Mouse (Mus musculus) gastrocnemius, postnatal 4 days (tissue): ENCODE data around the gene Atxn1. TPM values are rescaled to one million over a fixed set of nuclear protein-coding genes. Genes with fewer than 3 reads are reported as not detected.

Source experiments
- DNase-seq, 2 experiments: peaks; one replicate each; pipeline ENCODE4 v3.0.0; 2021 to 2022; ENCODE audit warnings: low spot score in 2 of 2, mixed read lengths in 2 of 2
- total RNA-seq, 2 experiments: library from RNA; stranded (reverse); gene quantifications; 2 replicates each; pipeline ENCODE4 v1.2.3; 2021

The Atxn1 gene
- total RNA-seq, 2 experiments from 2014 or later = 24.8 to 29.0 TPM

DNA sequence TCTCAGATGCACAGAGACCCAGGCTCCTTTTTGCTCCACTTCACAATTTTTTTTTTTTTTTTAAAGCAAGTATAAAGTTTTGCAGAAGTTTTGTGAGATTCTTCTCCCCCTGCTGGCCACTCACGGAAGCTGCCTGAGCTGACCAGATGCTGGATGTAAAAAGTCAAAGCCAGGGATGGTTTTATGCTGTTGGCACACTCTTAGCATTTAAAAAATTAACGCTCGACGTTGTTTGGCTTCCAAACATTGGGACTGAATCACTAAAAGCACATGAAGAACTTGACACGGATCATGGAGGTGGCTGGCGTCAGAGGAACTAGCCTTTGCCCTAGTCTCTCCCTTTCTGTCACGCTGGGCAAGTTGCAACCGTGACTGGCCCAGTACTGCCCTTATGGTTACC is 327.5 kb downstream of the Atxn1 start:
- DNase-seq = peak in 1 of 2 experiments; percentile 39

DNA sequence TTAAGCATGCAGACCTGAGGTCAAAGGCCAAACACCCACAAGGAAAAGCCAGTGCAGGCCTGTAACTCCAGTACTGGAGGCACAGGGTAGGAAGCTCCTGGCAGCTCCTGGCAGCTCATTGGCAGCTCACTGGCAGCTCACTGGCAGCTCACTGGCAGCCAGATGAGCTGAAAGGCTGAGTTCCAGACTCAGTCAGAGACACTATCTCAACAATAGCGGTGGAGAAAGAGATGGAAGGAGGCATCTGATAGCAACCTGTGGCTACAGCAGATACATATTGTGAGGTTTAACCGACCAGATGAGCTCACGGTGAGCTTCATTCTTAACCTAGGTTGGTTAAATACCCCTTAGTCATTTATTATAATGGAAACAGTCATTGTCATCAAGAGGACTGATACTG is 328.4 kb downstream of the Atxn1 start:
- DNase-seq = no peak

DNA sequence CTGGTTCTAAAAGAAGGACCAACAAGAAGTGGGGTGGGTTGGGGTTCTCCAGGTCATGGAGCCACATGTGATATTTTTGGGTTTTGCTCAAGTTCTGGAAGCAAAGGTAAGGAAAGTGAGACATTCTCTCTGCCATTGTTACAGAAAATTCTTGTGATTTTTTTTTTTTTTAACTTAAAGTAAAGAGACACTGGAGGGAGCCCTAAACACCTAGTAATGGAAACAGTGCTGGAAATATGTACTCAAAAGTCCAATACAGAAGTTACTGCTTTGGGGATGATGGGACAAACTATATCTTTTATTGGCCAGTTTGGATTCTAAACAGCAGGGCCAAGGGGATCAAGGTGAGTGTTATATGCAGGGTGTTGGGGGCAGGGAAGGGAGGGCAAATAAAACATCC is 330.9 kb downstream of the Atxn1 start:
- DNase-seq = no peak

DNA sequence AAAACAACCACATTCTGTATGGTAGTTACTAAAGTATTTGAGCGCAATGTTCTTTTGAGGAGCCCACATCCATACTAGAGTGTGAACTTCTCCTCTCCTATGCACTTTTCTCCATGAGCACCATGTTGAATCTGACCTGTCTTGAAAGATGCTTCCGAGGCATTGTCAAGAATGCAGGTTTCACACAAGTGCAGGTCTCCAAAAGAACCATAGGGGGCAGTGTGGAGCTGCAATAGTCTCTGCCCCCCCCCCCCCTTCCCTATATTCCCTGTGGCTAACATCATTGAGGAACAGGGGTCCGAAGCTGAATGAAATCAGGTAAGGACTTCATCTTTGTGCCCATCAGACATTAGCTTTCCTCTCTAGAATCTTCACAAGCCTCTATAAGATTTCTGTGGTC is 332.7 kb downstream of the Atxn1 start:
- DNase-seq = no peak

DNA sequence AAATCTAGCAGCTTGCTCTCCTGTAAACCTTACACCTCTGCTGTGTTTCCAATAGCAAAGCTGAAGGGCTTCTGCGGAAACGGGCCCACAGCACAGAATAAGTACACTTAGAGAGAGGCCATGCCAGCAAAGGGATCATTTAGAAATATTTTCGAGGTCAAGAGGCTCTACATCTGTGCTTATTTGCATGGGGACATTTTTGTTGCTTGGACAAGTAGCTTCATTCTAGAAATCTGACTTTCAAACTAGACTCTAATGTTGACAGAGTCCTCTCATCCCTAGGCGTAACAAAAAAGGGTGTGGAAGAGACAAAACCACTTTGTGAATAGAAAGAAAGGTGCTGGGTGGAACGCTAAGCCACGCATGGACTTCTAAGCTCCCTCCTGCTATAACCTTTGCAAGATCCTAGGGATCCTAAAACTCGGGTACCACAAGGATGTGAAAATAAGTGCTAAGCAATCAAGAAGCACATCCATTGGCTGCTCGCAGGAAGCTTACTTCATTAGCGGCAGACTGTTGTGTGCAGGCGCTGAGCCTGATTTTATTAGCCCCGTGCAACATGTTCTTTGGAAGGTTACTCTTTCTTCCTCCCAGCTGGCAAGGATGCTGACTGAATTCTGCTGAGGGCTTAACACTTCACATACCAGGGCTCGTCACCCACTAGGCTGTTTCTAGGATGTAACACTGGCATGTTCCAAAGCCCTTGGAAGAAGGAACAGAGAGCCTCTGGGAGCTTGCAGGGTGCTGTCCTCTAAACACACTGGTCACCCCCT is 334.1 kb downstream of the Atxn1 start:
- DNase-seq = no peak

DNA sequence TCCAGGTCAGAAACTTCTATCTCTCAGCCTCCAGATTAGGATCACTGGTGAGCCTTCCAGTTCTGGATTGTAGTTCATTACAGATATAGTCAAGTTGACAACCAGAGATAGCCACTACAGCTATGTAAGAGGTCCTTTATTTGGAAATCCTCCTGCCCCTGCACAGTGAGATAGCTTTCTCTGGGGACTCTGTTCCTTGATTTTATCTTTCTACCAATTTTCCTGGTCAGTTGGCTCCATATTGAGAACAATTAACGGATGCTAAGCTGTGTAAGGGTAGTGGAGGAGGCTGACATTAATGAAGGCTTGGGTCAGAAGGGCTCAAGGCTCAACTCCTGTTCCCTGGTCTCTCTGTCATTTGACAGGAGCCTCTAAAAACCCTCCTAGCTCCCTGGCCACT is 335.1 kb downstream of the Atxn1 start:
- no peak for DNase-seq

DNA sequence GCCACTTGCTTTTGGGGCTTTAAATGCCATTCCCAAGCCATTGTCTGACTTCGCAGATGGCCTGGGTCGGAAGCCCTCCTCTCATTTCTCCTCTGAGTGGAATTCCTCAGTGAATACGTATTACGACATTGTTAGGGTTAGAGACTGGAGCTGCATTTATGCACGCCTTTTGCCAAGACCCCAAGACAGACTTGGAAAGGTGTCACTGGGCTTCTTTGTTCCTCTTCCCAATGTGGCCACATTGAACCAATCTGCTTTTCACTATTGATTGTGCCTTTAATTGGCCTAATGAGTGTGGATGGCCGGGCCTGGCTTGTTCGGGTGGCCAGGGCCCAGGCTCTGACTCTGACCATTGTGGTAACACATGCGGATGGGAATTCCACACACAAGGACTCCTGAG is 336.5 kb downstream of the Atxn1 start:
- no peak for DNase-seq

DNA sequence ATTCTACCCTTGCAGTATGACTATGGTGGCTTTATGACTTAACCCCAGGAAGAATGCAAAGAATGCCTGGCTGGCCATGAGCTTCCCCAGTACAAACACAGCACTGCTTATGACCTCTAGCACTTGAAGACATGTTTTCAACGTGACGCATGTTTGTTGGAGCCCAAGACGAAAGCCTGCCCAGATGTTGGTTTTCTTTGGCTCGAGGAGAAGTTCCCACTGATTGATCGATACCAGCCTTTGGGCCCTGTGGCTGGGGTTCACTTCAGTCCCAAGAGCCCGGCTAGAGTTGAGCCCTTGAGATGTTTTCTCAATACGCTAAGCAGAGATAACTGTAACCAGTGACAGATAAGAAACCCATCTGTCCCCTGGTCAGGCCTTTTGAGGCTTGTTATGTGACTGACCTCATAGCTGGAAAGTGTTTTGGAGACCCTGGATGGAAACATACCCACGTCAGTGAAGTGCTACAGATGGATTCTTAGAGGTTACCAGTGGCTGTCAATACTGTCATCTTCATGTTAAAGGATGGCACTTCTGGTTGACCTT is 337.5 kb downstream of the Atxn1 start:
- DNase-seq = no peak

DNA sequence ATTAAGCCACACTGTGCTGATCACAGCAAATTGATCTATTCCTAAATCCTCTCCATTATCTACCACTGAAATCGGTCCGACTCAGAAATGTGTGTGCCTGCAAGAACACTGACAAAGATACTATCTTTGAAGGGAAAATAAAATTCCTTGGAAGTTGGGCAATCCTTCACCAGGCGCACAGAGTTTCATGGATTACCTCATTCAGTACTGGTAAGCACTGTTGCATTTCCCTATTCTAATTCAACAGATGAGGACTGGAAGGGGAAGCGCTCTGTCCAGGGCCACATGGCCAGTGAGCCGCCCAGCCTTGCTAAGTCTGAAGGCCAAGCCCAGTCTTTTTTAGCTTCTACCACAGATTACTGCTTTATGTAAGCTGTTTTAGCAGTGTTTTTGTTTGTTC is 339.1 kb downstream of the Atxn1 start:
- DNase-seq = no peak

DNA sequence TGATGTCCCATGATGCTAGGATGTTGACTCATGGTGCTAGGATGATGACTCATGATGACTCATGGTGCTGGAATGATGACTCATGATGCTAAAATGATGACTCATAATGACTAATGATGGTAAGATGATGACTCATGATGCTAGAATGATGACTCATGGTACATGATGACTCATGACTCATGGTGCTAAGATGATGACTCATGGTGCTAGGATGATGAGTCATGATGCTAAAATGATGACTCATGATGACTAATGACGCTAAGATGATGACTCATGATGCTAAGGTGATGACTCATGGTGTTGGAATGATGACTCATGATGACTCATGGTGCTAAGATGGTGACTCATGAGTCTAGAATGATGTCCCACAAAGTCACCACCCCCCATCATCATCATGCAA is 341.0 kb downstream of the Atxn1 start:
- no peak for DNase-seq

DNA sequence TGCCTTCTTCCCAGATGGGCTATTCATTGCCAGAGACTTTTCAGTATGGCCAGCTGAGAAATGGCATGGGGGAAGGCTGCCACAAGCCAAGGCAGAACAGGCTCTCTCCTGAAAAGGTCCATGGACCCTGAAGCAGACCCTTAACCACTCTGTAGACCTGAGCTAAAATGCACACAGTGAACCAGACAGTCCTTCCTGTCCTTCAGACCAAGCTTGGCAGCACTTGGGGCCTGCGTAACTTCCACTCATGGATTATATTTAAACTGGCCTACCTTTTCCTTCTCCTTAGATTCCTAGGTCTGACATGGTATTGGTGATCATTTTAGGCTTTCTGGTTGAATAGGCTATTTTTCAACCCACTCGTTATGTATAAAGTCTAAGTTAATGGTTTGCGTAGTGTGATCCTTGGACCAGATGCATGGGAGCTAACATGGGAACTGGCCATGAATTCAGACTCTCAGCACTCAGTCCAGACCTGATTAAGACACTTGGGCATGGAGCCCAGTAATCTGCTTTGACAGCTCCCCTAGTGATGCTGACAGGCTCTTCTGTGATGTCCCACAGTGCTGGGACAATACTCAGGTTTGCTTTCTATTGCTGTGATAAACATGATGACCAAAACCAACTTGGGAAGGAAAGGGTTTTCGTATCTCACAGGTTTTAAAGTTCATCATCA is 341.8 kb downstream of the Atxn1 start:
- no peak for DNase-seq

DNA sequence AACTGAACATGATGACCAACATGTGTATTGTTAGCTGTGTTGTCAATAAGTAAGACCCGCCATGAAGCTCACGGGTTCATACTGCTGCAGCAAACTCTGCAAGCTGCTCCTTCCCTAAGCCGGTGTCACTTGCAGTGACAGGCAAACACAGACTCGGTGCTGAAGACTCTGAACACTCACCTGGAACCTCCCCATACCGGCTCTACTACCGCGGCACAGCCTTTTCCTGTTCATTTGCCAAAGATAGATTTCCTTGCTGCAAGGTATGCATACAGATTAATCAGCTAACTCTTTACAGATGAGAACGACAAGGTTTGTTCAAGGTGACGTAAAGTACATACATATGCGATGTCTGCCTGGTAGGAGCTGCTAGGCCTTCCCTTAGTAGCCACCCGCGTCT is 344.1 kb downstream of the Atxn1 start:
- no peak for DNase-seq

DNA sequence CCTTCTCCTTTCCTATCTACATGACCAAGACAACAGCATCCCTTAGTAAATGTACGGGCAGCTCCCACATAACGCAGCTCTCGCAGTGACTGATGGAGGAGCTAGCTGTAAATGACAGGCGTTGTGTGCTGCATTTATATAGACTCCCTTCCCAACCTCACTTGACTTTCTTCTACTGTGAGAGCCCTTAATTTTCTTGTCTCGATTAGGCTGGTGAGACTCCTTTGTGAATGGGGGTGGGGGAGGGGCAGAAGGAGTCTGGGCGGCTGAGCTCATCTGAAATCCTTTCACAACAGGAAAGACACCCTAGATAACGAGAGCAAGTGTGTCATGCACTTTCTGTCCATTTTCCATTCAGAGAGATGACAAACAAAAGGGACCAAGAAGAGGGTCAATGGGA is 344.5 kb downstream of the Atxn1 start:
- no peak for DNase-seq

DNA sequence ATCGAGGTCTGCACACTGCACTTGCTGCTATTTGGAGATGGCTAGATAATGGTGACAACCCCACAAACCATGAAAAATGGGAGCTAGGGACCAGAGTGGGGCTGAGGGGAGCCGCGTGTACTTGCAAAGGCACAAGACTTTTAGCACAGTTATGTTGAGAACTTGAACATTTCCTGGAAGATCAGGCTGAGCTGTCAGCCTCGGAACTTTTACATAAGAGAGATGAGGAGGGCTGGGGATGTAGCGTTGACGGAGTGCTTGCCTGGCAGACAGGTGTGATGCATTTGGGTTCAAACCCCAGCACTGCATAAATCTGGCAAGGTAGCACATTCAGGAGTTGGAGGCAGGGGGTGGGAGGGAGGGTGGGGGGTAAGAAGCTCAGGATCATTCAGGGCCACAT is 346.8 kb downstream of the Atxn1 start:
- no peak for DNase-seq

DNA sequence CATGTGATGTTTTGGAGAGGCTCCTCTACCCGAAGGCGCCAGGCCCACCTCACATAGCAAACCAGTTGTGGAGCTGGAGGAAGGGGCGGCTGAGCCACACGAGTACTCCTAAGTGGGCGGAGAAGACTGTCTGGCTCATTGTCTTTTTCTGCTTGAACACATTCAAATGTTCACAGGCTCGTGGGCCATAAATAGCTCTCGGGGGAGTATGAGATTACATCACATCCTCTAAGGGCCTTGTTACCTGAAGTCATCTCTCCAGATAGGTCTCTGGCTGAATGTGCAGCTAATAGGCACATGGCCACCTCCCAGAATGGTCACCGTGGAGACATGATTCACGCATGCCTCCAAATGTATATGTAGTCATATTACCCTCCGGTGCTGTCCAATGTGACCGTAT is 350.0 kb downstream of the Atxn1 start:
- DNase-seq = no peak

DNA sequence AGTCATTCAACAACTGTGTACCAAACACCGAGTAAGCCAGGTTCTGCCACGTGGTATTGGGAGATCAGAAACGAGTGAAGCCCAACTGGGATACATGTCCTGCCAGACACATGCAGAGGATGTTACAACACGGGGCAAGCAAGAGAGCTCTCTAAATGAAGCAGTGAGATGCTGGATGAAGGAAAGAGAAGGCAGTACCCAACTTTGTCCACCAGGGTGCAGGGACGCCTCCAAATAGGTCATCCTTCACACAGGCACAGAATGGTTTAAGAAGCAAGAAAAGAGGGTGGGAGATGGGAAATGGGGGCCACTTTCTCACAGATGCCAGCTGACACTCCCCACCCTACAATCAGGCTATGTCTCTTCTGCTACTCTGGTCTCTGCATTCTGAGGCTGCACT is 351.5 kb downstream of the Atxn1 start:
- peak in 1 of 2 experiments; percentile 29 for DNase-seq

DNA sequence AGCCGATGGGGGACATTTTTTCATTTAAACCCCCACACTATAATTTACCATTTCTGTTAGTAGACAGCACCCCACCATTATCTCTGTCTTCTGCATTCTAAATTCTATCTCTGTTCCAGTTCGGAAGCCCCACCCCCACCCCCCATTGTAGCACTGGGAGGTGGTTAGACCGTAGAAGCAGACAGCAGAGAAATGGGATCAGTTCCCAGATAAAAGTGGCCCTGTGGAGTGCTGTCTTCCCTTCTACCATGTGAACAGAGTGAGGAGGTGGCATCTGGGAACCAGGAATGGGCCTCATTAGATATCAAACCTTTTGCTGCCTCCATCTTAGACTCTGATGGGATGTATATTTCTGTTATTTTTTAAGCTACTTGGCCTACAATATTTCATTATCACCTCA is 353.3 kb downstream of the Atxn1 start:
- no peak for DNase-seq

DNA sequence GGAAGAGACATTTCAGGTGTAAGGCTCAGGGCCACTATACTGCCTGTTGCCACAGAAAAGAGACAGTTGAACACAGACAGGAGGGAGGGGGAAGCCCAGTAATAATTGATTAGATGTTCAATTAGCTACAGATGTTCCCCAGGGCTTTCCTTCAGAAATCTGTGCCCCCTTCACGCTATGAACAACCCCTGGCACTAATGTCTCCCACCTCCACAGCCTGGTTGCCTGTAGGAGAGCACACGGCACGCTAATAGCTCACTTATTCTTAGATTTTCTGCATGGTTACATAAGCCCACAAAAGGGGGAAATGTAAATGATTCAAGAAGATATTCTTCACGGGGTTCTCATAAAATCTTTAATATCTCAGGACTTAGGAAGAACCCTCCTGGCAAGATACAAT is 355.3 kb downstream of the Atxn1 start:
- DNase-seq = no peak

DNA sequence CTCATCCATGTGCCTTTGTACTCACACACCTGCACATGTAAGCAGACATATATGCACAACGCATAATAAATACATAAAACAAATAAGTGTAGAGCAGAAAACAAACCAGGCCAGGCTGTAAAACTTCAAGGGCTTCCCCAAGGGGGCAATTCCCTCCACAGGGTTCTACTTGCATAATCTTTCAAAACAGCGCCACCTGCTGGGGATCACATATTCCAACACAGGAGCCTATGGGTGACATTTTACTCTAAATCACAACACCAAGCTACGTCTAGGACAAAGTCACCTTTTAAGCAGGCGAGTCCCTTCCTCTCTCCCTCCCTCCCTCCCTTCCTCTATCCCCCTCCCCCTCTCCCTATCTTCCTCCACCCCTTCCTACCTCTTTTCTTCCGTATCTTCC is 356.2 kb downstream of the Atxn1 start:
- no peak for DNase-seq

DNA sequence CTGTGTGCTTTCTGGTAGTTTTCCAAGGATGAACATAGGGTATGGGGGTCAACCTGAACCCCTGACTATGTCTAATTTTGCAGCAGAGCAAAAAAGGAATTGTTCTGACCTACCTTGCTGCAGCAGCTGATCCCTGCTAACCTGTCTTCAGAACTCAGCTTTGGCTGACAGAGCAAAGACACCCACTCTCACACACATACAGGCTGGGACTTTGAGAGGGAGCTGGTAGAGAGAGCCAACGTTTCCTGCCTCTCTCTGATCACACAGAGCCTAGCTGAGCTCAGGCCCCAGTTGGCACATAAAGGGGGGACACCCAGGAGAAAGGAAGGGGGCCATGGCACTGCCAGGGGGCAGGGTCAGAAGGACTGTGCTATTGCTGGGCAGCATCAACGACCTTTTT is 356.9 kb downstream of the Atxn1 start:
- DNase-seq = no peak

DNA sequence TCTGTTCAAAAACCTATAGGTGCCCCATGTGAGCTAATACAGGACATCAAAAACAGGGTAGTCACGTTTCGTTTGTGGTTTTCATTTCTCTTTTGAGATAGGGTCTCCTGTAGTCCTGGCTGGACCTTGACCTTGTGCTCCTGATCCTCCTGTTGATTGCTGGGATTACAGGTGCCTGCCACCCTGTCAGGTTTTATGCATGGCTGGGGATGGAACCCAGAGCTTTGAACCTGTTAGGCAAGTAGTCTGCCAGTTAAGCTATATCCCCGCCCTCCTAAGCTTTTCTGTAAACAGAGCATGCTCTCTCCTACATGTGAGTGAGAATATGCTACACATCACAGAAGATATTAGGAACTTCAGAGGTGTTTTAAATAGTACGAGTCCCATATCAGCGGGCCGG is 361.2 kb downstream of the Atxn1 start:
- DNase-seq = no peak

DNA sequence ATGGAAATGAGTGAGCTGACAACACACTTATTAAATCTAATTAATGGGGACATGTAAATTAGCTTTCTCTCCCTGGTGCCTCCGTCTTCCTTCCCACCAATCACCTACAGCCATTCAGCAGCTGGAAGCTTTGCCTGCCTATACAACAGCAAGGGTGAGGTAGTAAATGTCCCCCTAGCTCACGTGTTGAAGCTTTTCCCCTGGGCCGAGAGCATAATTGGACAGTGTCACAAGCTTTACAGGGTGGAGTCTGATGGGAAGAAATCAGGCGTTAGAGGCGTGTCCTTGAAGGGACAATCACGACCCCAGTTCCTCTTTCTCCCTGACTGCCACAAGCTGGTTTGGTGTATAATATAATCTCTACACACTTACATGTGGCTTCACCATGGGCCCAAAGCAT is 364.4 kb downstream of the Atxn1 start:
- DNase-seq = no peak

DNA sequence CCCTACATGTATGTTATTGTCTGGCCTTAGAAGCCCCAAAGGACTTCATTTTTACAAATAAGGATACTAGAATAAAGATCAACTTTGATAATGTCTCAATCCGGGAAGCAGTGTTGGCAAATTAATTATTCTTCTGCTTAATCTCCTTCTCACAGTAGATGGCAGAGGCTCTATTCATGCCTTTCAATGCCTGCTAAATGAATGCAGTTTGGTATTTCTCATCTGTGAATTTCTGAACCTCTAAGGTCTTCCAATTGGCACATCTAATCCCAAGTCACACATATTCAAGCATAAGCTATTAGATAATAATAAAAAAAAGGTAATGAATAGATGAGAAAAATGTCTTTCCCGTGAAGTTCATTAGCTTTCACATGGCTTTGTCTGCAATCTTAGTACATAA is 365.0 kb downstream of the Atxn1 start:
- no peak for DNase-seq
